Mouse (Mus musculus): ENCODE measurements around the gene Psma6. TPM values are rescaled to one million over a fixed set of nuclear protein-coding genes. Genes with fewer than 3 reads are reported as not detected.

The Psma6 gene
- total RNA-seq (2023), result 95.1 TPM

GRCm38 (mm10) chr12:55384023-55384749 is at the start of gene Psma6:
TSS of gene Psma6 (plus strand) at chr12:55384222.

Other genes starting within 250 kb of the Psma6 start
- gene Srp54b, start 229.1 kb upstream of the Psma6 start, total RNA-seq (2023), result 35.2 TPM
- gene 1700047I17Rik2, start 184.6 kb upstream of the Psma6 start, total RNA-seq (2023), result 17.4 TPM
- 23.7 TPM for gene Srp54c, start 154.1 kb upstream of the Psma6 start, total RNA-seq (2023)
- 9.8 TPM for gene 1110008L16Rik, start 84.6 kb upstream of the Psma6 start, total RNA-seq (2023)
- gene Ppp2r3c, start 81.2 kb upstream of the Psma6 start, total RNA-seq (2023), result 27.5 TPM
- gene Nfkbia, start 108.4 kb downstream of the Psma6 start, total RNA-seq (2023), result 446 TPM
- not detected for gene Aldoart2, start 181.0 kb downstream of the Psma6 start, total RNA-seq (2023)
- gene Insm2, start 215.2 kb downstream of the Psma6 start, total RNA-seq (2023), result not detected